Mouse (Mus musculus): ENCODE results near the gene Olfr781.
"Not testable (repeated sequence)": the region's sequence is repeated elsewhere in the genome, so short reads cannot be mapped to it uniquely, and the experiment has no call there.

Gene Olfr781

GRCm38 (mm10) chr10:129328554-129328953 is at the start of gene Olfr781:
Olfr781 (plus strand) TSS chr10:129328854.
- DNase-seq (ENCODE audit: low spot score), result no peak

- DNase-seq (ENCODE audit: low spot score), result not testable (repeated sequence)
These were observed 15.7 kb upstream of the Olfr781 start for GRCm38 (mm10) chr10:129312973-129313372.

- not testable (repeated sequence) for DNase-seq (ENCODE audit: low spot score)
These were observed 15.1 kb upstream of the Olfr781 start for GRCm38 (mm10) chr10:129313521-129313920.

GRCm38 (mm10) chr10:129317817-129318216 is 10.8 kb upstream of the Olfr781 start, which contains the start of gene Olfr780:
Olfr780 (plus strand) TSS chr10:129318117.
- DNase-seq (ENCODE audit: low spot score), result no peak

- DNase-seq (ENCODE audit: low spot score), result no peak
These were observed 19.9 kb downstream of the Olfr781 start, which contains the start of gene Olfr782 for GRCm38 (mm10) chr10:129348550-129348949. Olfr782 (plus strand) TSS chr10:129348850.

GRCm38 (mm10) chr10:129352475-129352874 is 23.8 kb downstream of the Olfr781 start:
- not testable (repeated sequence) for DNase-seq (ENCODE audit: low spot score)

- not testable (repeated sequence) for DNase-seq (ENCODE audit: low spot score)
These were observed 27.8 kb downstream of the Olfr781 start for GRCm38 (mm10) chr10:129356496-129356895.

- no peak for DNase-seq (ENCODE audit: low spot score)
These were observed 28.7 kb downstream of the Olfr781 start for GRCm38 (mm10) chr10:129357307-129357706.

- DNase-seq (ENCODE audit: low spot score), result not testable (repeated sequence)
These were observed 45.4 kb downstream of the Olfr781 start for GRCm38 (mm10) chr10:129374051-129374450.
